Mouse (Mus musculus): Measurements from ENCODE around the gene Tada2a. TPM values are rescaled to one million over a fixed set of nuclear protein-coding genes. Genes with fewer than 3 reads are reported as not detected.
A peak's percentile ranks its signal among the peaks of the same experiment; 100 is the strongest.

Gene Tada2a
- not detected in 2 replicates for polyA plus RNA-seq (2012; ENCODE audit: insufficient read depth, insufficient read length, low replicate concordance, missing spikeins)

DNA sequence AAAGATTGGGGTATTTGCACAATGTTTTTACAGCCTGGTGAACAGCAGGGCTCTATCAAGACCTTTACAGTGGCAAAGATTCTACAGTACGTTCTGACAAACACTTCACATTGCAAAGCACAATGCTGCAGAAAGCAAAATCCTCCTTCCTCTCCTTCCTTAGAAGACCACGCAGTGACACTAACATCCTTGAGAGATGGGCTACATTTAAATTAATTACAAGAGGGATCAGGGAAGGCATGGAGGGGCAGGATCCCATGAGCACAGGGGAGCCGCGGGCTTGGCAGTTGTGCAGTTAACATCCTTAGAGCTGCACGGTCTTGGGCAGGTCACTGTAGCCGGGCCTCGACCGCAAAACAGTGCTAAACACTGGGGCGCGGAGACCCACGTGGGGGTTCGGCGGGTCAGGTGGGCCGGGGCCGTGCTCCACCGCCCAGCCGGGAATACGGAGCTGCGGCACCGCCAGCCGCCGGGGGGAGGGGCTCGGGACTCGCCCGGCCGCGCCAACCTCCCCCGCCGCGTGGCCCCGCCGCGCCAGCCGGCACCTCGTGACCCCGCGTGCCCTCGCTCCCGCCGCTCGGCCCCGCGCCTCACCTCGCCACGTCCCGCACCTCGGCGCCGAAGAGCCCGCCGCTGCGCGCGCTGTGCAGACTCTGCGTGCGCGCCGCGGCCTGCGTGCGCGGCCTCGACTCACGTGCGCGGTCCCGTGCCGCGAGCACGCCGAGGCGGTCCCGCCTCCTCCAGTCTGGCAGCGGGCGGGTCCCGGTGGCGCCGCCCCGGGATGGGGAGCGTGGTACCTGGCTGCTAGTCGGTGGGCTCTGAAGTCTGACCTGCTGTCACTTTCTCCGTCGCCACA is at the start of gene Tada2a, which contains the start of gene Acaca:
Gene Tada2a, minus strand, starts transcription at position 658 of the 856 bp plus-strand sequence.
Gene Acaca, plus strand, starts transcription at position 730 of the 856 bp plus-strand sequence.
- under 1% methylated on average over 72 of the region's 83 CpGs for WGBS
- Histone ChIP-seq H3K27ac (ENCODE audit: insufficient read depth, low read depth, low read length) (no peak within 1 kb of the TSS), H3K4me1 (ENCODE audit: control insufficient read depth, insufficient read depth, low read length) (peaks cover 3% of the 10 kb centered on the region; the same call in 1 of the 2 replicates), H3K4me3 (ENCODE audit: insufficient read depth, low read depth, low read length) (peak within 1 kb of the TSS; percentile 85)
- TF ChIP-seq CTCF (IDR thresholded peaks at IDR 0.05; ENCODE audit: insufficient read depth, low read depth, low read length) (no peak), POLR2A (IDR thresholded peaks at IDR 0.05; ENCODE audit: insufficient read depth, low read depth, low read length) (peak; percentile 57)

DNA sequence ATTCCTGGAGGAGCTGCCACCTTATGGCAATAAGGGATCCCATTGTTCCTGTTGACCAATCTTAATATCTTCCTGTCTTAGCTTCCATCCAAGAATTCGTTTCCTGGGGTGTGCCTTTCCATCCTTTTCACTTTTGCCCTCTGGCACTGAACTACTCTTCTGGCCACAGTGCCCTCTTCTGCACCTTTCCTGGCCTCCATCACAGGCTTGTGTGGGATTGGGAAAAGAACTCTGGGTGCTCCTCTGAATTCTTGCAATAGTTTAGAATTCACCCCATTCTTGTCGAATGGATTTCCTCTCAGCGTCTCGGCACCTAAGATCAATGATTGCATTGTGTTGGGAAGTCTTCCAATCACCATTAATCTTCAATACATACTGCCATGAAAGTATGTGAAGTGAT is 49.2 kb upstream of the Tada2a start:
- Histone ChIP-seq H3K4me1 (ENCODE audit: control insufficient read depth, insufficient read depth, low read length) (no peaks in the 10 kb centered on the region), H3K27ac (ENCODE audit: insufficient read depth, low read depth, low read length) (no peak overlapping the region), H3K4me3 (ENCODE audit: insufficient read depth, low read depth, low read length) (no peak overlapping the region)
- TF ChIP-seq CTCF (IDR thresholded peaks at IDR 0.05; ENCODE audit: insufficient read depth, low read depth, low read length), result no peak
- no peak for TF ChIP-seq POLR2A (IDR thresholded peaks at IDR 0.05; ENCODE audit: insufficient read depth, low read depth, low read length)
- WGBS, result 39% methylated on average over 4 of the region's 4 CpGs

DNA sequence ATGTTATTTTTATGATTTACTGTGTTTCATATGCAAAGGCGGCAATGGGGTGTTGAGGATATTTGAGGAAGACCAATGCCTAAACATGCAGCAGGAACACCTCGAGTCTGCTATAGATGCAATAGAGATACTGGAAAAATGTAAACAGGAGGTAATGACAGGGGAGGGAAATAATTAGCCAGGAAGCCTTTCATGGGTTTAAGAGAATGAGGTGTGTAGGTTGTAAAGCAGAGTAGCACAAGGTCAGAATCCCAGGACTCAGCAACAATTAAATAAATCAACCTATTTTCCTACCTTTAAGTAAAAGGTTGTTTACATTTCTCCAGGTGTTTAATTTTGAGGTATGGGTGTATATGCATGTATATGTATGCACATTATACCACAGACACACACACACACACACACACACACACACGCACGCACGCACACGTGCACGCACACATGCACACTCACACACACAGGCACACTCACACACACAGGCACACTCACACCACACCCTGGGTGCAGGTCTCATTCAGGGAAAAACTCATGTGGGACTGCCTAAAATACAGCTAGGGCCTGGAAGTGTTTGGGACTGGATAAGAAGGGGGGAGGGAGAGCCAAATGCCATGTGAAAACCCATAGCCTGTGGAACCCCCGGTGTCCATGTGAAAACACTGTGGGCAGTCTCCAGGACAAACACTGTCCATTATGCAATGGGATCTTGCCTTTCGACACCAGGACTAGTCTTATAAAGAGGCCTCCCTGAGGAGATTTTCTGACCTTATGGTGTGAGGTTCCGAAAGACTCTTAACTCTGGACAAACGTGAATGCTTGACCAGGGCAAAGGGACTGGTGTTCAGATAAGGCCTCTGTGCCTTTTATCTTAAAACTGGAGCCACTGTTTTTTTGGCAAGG is 43.4 kb upstream of the Tada2a start:
- no peak overlapping the region for H3K4me3 ChIP-seq (ENCODE audit: insufficient read depth, low read depth, low read length)
- no peak for TF ChIP-seq CTCF (IDR thresholded peaks at IDR 0.05; ENCODE audit: insufficient read depth, low read depth, low read length)
- TF ChIP-seq POLR2A (IDR thresholded peaks at IDR 0.05; ENCODE audit: insufficient read depth, low read depth, low read length), result no peak
- peaks cover 3% of the 10 kb centered on the region; the same call in 1 of the 2 replicates for H3K4me1 ChIP-seq (ENCODE audit: control insufficient read depth, insufficient read depth, low read length)
- 84% methylated on average over 11 of the region's 11 CpGs for WGBS
- H3K27ac ChIP-seq (ENCODE audit: insufficient read depth, low read depth, low read length), result no peak overlapping the region

DNA sequence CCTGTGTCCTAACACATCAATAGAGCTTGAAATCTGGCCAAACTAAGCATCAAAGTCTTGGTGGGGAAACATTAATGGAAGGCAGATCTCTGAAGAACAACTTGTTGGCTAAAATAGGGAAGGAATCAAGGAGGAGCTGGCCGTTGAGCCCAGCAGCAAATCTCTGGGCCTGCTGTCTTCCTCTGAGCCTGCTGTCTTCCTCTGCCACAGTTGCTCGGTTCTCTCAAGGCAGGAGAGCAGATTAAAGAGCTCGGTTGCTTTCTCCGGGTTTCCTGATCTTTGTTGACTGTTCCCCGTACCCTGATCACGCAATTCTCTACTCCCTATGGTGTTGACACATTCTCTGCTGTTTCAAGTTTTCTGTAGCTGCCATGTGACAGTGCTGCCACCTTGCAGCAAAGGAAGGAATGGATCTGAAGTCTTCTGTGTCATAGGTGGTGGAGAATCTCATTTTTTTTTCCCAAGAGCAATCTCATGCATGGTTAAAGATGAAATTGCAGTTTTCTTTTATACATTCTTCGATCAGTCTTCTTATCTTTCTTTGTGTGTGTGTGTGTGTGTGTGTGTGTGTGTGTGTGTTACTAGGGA is 39.4 kb upstream of the Tada2a start:
- Histone ChIP-seq H3K4me3 (ENCODE audit: insufficient read depth, low read depth, low read length) (no peak overlapping the region), H3K4me1 (ENCODE audit: control insufficient read depth, insufficient read depth, low read length) (peaks cover 3% of the 10 kb centered on the region; the same call in 1 of the 2 replicates), H3K27ac (ENCODE audit: insufficient read depth, low read depth, low read length) (no peak overlapping the region)
- 23% methylated on average over 7 of the region's 7 CpGs for WGBS
- TF ChIP-seq CTCF (IDR thresholded peaks at IDR 0.05; ENCODE audit: insufficient read depth, low read depth, low read length) (no peak), POLR2A (IDR thresholded peaks at IDR 0.05; ENCODE audit: insufficient read depth, low read depth, low read length) (no peak)

DNA sequence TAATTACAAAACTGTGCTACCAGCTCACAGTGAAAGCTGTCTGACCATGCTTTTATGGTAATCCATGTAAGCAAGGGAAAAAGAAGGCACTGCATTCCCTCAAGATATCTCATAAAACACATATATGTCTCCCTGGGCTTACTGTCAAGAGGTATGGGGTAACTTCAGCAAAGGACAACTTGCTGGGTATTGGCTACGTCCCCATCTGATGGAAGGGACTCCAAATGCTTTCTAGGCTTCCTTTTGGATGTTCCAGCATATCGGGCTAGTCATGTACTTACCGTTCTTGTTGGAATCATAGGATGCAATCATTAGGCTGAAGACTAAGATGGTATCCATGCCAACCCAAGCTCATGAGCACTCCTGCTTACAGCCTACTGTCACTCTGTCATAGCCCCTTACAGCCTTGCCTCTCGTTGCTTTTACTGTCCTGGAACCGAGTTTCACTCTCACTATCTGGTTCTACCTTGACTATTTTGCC is 37.7 kb upstream of the Tada2a start, which contains the start of gene Gm11437:
Gene Gm11437, minus strand, starts transcription at position 431 of the 481 bp plus-strand sequence.
- Histone ChIP-seq H3K4me1 (ENCODE audit: control insufficient read depth, insufficient read depth, low read length) (peaks cover 3% of the 10 kb centered on the region; the same call in 1 of the 2 replicates), H3K27ac (ENCODE audit: insufficient read depth, low read depth, low read length) (no peak within 1 kb of the TSS), H3K4me3 (ENCODE audit: insufficient read depth, low read depth, low read length) (no peak within 1 kb of the TSS)
- TF ChIP-seq POLR2A (IDR thresholded peaks at IDR 0.05; ENCODE audit: insufficient read depth, low read depth, low read length), result no peak
- TF ChIP-seq CTCF (IDR thresholded peaks at IDR 0.05; ENCODE audit: insufficient read depth, low read depth, low read length), result no peak
- 88% methylated on average over 5 of the region's 5 CpGs for WGBS

DNA sequence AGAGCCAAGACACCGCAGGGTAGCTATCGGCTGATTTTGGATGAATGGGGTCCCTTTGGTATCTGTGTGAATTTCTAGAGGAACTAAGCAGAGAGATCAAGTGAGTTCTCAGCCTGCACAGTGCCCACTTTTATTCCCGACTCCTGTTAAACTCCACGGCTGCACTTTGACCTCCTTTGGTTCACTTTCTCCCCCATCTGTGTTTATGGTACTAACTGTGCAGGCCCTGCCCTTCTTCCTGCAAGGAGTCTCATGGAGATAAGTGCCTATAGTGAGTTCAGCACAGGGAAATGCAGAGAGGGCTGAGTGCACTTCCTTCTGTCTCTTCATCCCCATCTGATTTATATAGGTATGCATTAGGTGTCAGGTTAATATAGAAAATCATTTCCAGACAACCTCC is 35.2 kb upstream of the Tada2a start:
- peaks cover 3% of the 10 kb centered on the region; the same call in 1 of the 2 replicates for H3K4me1 ChIP-seq (ENCODE audit: control insufficient read depth, insufficient read depth, low read length)
- no peak for TF ChIP-seq CTCF (IDR thresholded peaks at IDR 0.05; ENCODE audit: insufficient read depth, low read depth, low read length)
- TF ChIP-seq POLR2A (IDR thresholded peaks at IDR 0.05; ENCODE audit: insufficient read depth, low read depth, low read length), result no peak
- WGBS, result 80% methylated on average over 4 of the region's 4 CpGs
- H3K4me3 ChIP-seq (ENCODE audit: insufficient read depth, low read depth, low read length), result no peak overlapping the region
- H3K27ac ChIP-seq (ENCODE audit: insufficient read depth, low read depth, low read length), result no peak overlapping the region

DNA sequence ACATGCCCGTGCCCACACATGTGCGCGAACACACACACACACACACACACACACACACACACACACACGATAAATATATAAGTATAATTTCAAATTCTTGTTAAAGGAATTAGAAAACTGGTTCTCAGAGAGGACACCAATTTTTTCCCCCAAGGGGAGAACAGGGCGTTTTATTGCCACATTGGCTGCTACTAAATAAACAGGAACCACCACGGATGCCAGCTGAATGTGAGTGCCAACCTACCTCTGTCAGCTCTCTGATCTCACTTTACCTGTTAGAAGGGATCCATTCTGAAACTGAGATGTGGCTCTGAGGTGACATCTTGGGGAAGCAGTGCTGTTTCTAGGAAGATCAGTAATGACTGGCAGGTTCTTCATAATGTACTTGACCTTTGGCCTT is 34.7 kb upstream of the Tada2a start:
- TF ChIP-seq POLR2A (IDR thresholded peaks at IDR 0.05; ENCODE audit: insufficient read depth, low read depth, low read length), result no peak
- no peak for TF ChIP-seq CTCF (IDR thresholded peaks at IDR 0.05; ENCODE audit: insufficient read depth, low read depth, low read length)
- Histone ChIP-seq H3K4me1 (ENCODE audit: control insufficient read depth, insufficient read depth, low read length) (peaks cover 3% of the 10 kb centered on the region; the same call in 1 of the 2 replicates), H3K4me3 (ENCODE audit: insufficient read depth, low read depth, low read length) (no peak overlapping the region), H3K27ac (ENCODE audit: insufficient read depth, low read depth, low read length) (no peak overlapping the region)
- 89% methylated on average over 6 of the region's 6 CpGs for WGBS
